Mouse (Mus musculus): ENCODE data around the gene Mrpl2. TPM values are rescaled to one million over a fixed set of nuclear protein-coding genes. Genes with fewer than 3 reads are reported as not detected.
A peak's percentile ranks its signal among the peaks of the same experiment; 100 is the strongest.

Mrpl2 gene
- polyA plus RNA-seq, 1 experiment from 2014 or later = 59.9 TPM

- no peaks in the 10 kb centered on the region for H3K9me3 ChIP-seq (ENCODE audit: control insufficient read depth, low read length)
- peak overlapping the region; percentile 91 for H3K4me3 ChIP-seq (ENCODE audit: low read depth, low read length)
- H3K4me2 ChIP-seq (ENCODE audit: low read depth, low read length) = peak overlapping the region; percentile 68
- H3K9ac ChIP-seq (replicated peaks; ENCODE audit: low read depth, low read length) = 0 out of 2 replicates have a peak overlapping the region, but pooled peaks have one; percentile 91
- peak overlapping the region; percentile 83 for H3K27ac ChIP-seq (ENCODE audit: low read depth, low read length)
- peaks cover 21% of the 10 kb centered on the region for H3K4me1 ChIP-seq (ENCODE audit: control insufficient read depth, insufficient read depth, low read length)
- H3K36me3 ChIP-seq (ENCODE audit: control insufficient read depth, insufficient read depth, low read length) = peaks cover 12% of the 10 kb centered on the region
- no peaks in the 10 kb centered on the region for H3K27me3 ChIP-seq (ENCODE audit: control insufficient read depth, insufficient read depth, low read length)
- 6% methylated on average over 11 of the region's 12 CpGs for WGBS
- ATAC-seq (ENCODE audit: low read depth) = peak; percentile 52
Observed at GRCm38 (mm10) chr17:46629685-46630441, 16.2 kb upstream of the Mrpl2 start.

- WGBS = 13% methylated on average over 15 of the region's 15 CpGs
- H3K27me3 ChIP-seq (ENCODE audit: control insufficient read depth, insufficient read depth, low read length) = no peaks in the 10 kb centered on the region
- H3K4me2 ChIP-seq (ENCODE audit: low read depth, low read length) = peak overlapping the region; percentile 14; the same call in 1 of the 2 replicates
- peaks cover 22% of the 10 kb centered on the region for H3K36me3 ChIP-seq (ENCODE audit: control insufficient read depth, insufficient read depth, low read length)
- 0 out of 2 replicates have a peak overlapping the region, but pooled peaks have one; percentile 39 for H3K27ac ChIP-seq (ENCODE audit: low read depth, low read length)
- peak; percentile 36; the same call in 1 of the 2 replicates for ATAC-seq (ENCODE audit: low read depth)
- peaks cover 4% of the 10 kb centered on the region; the same call in 1 of the 2 replicates for H3K4me1 ChIP-seq (ENCODE audit: control insufficient read depth, insufficient read depth, low read length)
- no peaks in the 10 kb centered on the region for H3K9me3 ChIP-seq (ENCODE audit: control insufficient read depth, low read length)
- H3K9ac ChIP-seq (replicated peaks; ENCODE audit: low read depth, low read length) = no peak overlapping the region
- no peak overlapping the region for H3K4me3 ChIP-seq (ENCODE audit: low read depth, low read length)
Observed at GRCm38 (mm10) chr17:46636831-46637523, 9.1 kb upstream of the Mrpl2 start.

GRCm38 (mm10) chr17:46639929-46640328 is 6.1 kb upstream of the Mrpl2 start:
- ATAC-seq (ENCODE audit: low read depth) = no peak
- Histone ChIP-seq H3K27me3 (ENCODE audit: control insufficient read depth, insufficient read depth, low read length) (no peaks in the 10 kb centered on the region), H3K36me3 (ENCODE audit: control insufficient read depth, insufficient read depth, low read length) (peaks cover 25% of the 10 kb centered on the region), H3K4me3 (ENCODE audit: low read depth, low read length) (no peak overlapping the region), H3K4me1 (ENCODE audit: control insufficient read depth, insufficient read depth, low read length) (peaks cover 10% of the 10 kb centered on the region; the same call in 1 of the 2 replicates), H3K4me2 (ENCODE audit: low read depth, low read length) (no peak overlapping the region), H3K9me3 (ENCODE audit: control insufficient read depth, low read length) (no peaks in the 10 kb centered on the region), H3K27ac (ENCODE audit: low read depth, low read length) (no peak overlapping the region), H3K9ac (replicated peaks; ENCODE audit: low read depth, low read length) (no peak overlapping the region)
- 70% methylated on average over 9 of the region's 9 CpGs for WGBS

- Histone ChIP-seq H3K27ac (ENCODE audit: low read depth, low read length) (no peak overlapping the region), H3K9ac (replicated peaks; ENCODE audit: low read depth, low read length) (no peak overlapping the region), H3K4me2 (ENCODE audit: low read depth, low read length) (no peak overlapping the region), H3K9me3 (ENCODE audit: control insufficient read depth, low read length) (no peaks in the 10 kb centered on the region), H3K4me1 (ENCODE audit: control insufficient read depth, insufficient read depth, low read length) (peaks cover 15% of the 10 kb centered on the region; the same call in 1 of the 2 replicates), H3K36me3 (ENCODE audit: control insufficient read depth, insufficient read depth, low read length) (peaks cover 22% of the 10 kb centered on the region), H3K27me3 (ENCODE audit: control insufficient read depth, insufficient read depth, low read length) (no peaks in the 10 kb centered on the region), H3K4me3 (ENCODE audit: low read depth, low read length) (no peak overlapping the region)
- WGBS = 90% methylated on average over 17 of the region's 17 CpGs
- no peak for ATAC-seq (ENCODE audit: low read depth)
Observed at GRCm38 (mm10) chr17:46642060-46642459, 4.0 kb upstream of the Mrpl2 start.

GRCm38 (mm10) chr17:46644152-46644805 is 1.8 kb upstream of the Mrpl2 start:
- 91% methylated on average over 12 of the region's 12 CpGs for WGBS
- Histone ChIP-seq H3K9ac (replicated peaks; ENCODE audit: low read depth, low read length) (peak overlapping the region; percentile 83; the same call in 1 of the 2 replicates), H3K4me3 (ENCODE audit: low read depth, low read length) (0 out of 2 replicates have a peak overlapping the region, but pooled peaks have one; percentile 83), H3K9me3 (ENCODE audit: control insufficient read depth, low read length) (no peaks in the 10 kb centered on the region), H3K36me3 (ENCODE audit: control insufficient read depth, insufficient read depth, low read length) (peaks cover 19% of the 10 kb centered on the region), H3K4me2 (ENCODE audit: low read depth, low read length) (peak overlapping the region; percentile 93), H3K4me1 (ENCODE audit: control insufficient read depth, insufficient read depth, low read length) (peaks cover 16% of the 10 kb centered on the region; the same call in 1 of the 2 replicates), H3K27ac (ENCODE audit: low read depth, low read length) (no peak overlapping the region), H3K27me3 (ENCODE audit: control insufficient read depth, insufficient read depth, low read length) (no peaks in the 10 kb centered on the region)
- no peak for ATAC-seq (ENCODE audit: low read depth)

DNA sequence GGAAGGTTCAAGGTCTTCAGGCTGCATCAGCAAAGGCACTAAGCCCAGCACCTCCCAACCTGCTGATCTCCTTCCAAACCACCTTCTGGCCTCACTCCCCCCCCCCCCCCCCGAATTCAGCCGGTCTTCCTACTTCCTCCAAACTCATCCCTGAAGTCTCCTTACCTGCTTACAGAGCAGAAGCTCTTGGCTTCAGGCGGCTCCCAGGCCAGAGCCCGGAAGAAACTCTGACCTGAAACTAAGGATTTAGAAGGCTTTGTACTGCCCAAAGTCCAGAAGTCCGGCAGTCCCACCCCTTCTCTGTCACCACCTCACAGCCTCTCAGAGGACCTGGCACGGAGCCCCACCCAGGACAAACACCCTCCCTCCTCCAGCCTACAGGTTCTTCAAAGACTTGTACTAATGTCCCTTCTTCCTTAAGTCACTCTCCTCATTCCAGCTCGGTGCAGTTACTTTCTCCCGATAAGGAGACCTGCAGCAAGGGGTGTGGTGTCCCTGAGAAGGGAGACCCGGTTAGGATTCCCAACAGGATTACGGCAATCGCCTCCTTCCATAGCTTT is 1.0 kb upstream of the Mrpl2 start:
- Histone ChIP-seq H3K36me3 (ENCODE audit: control insufficient read depth, insufficient read depth, low read length) (peaks cover 12% of the 10 kb centered on the region), H3K27me3 (ENCODE audit: control insufficient read depth, insufficient read depth, low read length) (no peaks in the 10 kb centered on the region), H3K9me3 (ENCODE audit: control insufficient read depth, low read length) (no peaks in the 10 kb centered on the region), H3K4me2 (ENCODE audit: low read depth, low read length) (peak overlapping the region; percentile 93), H3K9ac (replicated peaks; ENCODE audit: low read depth, low read length) (peak overlapping the region; percentile 83), H3K4me1 (ENCODE audit: control insufficient read depth, insufficient read depth, low read length) (peaks cover 22% of the 10 kb centered on the region), H3K4me3 (ENCODE audit: low read depth, low read length) (peak overlapping the region; percentile 83), H3K27ac (ENCODE audit: low read depth, low read length) (peak overlapping the region; percentile 17; the same call in 1 of the 2 replicates)
- ATAC-seq (ENCODE audit: low read depth) = peak; percentile 0; the same call in 1 of the 2 replicates
- 14% methylated on average over 11 of the region's 11 CpGs for WGBS

DNA sequence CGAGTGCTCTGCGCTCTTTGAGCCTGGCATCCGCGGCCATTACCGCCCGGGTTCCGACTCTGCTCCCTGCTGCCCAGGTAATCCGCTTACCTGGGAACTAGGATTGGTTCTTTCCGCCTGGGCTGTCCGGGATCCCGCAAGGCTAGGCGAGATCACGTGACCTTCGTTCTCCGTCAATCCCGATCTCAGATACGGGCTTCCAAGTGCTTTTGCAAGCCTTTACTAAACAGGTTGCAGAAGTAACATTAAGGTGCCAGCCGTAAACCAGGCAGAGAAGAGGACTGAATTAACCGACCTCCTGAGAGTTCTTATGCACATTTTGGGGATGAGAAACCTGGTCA is 263 bp downstream of the Mrpl2 start:
- under 1% methylated on average over 19 of the region's 19 CpGs for WGBS

GRCm38 (mm10) chr17:46647279-46647678 is 1.2 kb downstream of the Mrpl2 start:
- Histone ChIP-seq H3K27ac (ENCODE audit: low read depth, low read length) (no peak overlapping the region), H3K4me1 (ENCODE audit: control insufficient read depth, insufficient read depth, low read length) (peaks cover 37% of the 10 kb centered on the region), H3K4me2 (ENCODE audit: low read depth, low read length) (no peak overlapping the region), H3K36me3 (ENCODE audit: control insufficient read depth, insufficient read depth, low read length) (no peaks in the 10 kb centered on the region; the same call in 1 of the 2 replicates), H3K27me3 (ENCODE audit: control insufficient read depth, insufficient read depth, low read length) (no peaks in the 10 kb centered on the region), H3K9ac (replicated peaks; ENCODE audit: low read depth, low read length) (no peak overlapping the region), H3K9me3 (ENCODE audit: control insufficient read depth, low read length) (no peaks in the 10 kb centered on the region), H3K4me3 (ENCODE audit: low read depth, low read length) (no peak overlapping the region)
- WGBS = 91% methylated on average over 7 of the region's 7 CpGs
- ATAC-seq (ENCODE audit: low read depth) = no peak

More for the DNA sequence above, 263 bp downstream of the Mrpl2 start:
- peak overlapping the region; percentile 93 for H3K4me2 ChIP-seq (ENCODE audit: low read depth, low read length)
- no peaks in the 10 kb centered on the region for H3K9me3 ChIP-seq (ENCODE audit: control insufficient read depth, low read length)
- H3K4me3 ChIP-seq (ENCODE audit: low read depth, low read length) = peak overlapping the region; percentile 83
- H3K27ac ChIP-seq (ENCODE audit: low read depth, low read length) = peak overlapping the region; percentile 87
- H3K36me3 ChIP-seq (ENCODE audit: control insufficient read depth, insufficient read depth, low read length) = peaks cover 8% of the 10 kb centered on the region
- H3K9ac ChIP-seq (replicated peaks; ENCODE audit: low read depth, low read length) = peak overlapping the region; percentile 74
- ATAC-seq (ENCODE audit: low read depth) = no peak
- H3K4me1 ChIP-seq (ENCODE audit: control insufficient read depth, insufficient read depth, low read length) = peaks cover 28% of the 10 kb centered on the region
- no peaks in the 10 kb centered on the region for H3K27me3 ChIP-seq (ENCODE audit: control insufficient read depth, insufficient read depth, low read length)

All from neural tube, embryonic 14.5 days (tissue).